Mouse (Mus musculus): ENCODE measurements at regions not wholly inside any gene's neighbourhood (a gene's known extent, or its start where the extent isn't known, plus 50 kb on each side); places are given as distances from the start of the nearest gene placed in this dataset.

DNA sequence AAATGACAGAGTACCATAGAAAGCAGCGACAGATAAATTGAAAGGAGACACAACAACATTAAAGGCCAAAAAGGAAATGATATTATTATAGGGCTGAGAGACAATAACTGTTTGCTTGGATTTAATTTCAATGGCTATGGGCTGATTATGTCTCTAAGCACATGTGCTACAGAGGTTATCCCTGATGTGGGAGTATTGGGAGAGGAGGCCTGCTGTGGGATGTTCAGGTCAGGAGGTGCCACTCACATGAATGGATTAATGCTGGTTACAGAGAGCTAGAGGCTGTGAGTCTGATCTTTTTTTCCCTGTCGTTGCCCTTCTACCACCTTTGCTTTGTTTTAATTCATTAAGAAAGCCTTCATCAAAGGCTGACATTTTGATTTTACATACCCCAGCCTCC is 140.8 kb upstream of the Fundc1 start:
- Histone ChIP-seq H3K27ac (ENCODE audit: insufficient read depth, low read length) (no peak overlapping the region), H3K9ac (ENCODE audit: low read depth, poor library complexity, severe bottlenecking) (no peak overlapping the region), H3K27me3 (ENCODE audit: control insufficient read depth, insufficient read depth, low read length, poor library complexity, severe bottlenecking) (no peaks in the 10 kb centered on the region), H3K9me3 (replicated peaks; ENCODE audit: control insufficient read depth, insufficient read depth, low read length, poor library complexity, severe bottlenecking) (no peaks in the 10 kb centered on the region), H3K36me3 (ENCODE audit: control insufficient read depth, insufficient read depth, low read length, poor library complexity, severe bottlenecking) (no peaks in the 10 kb centered on the region), H3K4me3 (ENCODE audit: low read depth, low read length) (no peak overlapping the region), H3K4me1 (ENCODE audit: control insufficient read depth, insufficient read depth, low read length) (no peaks in the 10 kb centered on the region)
- no peak for TF ChIP-seq CTCF (IDR thresholded peaks at IDR 0.05; ENCODE audit: low read depth, low read length)
- TF ChIP-seq POLR2A (IDR thresholded peaks at IDR 0.05; ENCODE audit: insufficient read depth, low read length): no peak

DNA sequence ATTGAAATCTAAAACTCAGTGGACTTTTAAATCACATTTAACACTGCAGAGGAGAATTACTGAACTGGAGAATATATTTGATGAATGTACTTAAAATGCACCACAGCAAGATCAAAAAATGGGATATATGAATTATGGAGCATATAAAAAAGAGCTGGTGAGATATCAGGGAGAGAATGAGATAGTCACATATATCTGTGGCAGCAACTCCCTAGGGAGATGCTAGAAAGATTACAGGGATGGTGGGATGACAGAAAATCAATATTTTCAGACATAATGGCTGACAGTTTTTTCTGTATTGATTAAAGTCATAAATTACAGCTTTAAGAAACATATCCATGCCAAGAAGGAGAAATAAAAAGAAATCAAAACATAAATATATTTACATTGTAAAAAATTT is 140.3 kb upstream of the Fundc1 start:
- no peak for TF ChIP-seq CTCF (IDR thresholded peaks at IDR 0.05; ENCODE audit: low read depth, low read length)
- no peak for TF ChIP-seq POLR2A (IDR thresholded peaks at IDR 0.05; ENCODE audit: insufficient read depth, low read length)
- TF ChIP-seq EP300 (IDR thresholded peaks at IDR 0.05; ENCODE audit: insufficient read depth, low read depth, low read length): no peak
- Histone ChIP-seq H3K9ac (ENCODE audit: low read depth, poor library complexity, severe bottlenecking) (no peak overlapping the region), H3K4me3 (ENCODE audit: low read depth, low read length) (no peak overlapping the region), H3K27ac (ENCODE audit: insufficient read depth, low read length) (no peak overlapping the region), H3K4me1 (ENCODE audit: control insufficient read depth, insufficient read depth, low read length) (no peaks in the 10 kb centered on the region), H3K9me3 (replicated peaks; ENCODE audit: control insufficient read depth, insufficient read depth, low read length, poor library complexity, severe bottlenecking) (no peaks in the 10 kb centered on the region), H3K36me3 (ENCODE audit: control insufficient read depth, insufficient read depth, low read length, poor library complexity, severe bottlenecking) (no peaks in the 10 kb centered on the region), H3K27me3 (ENCODE audit: control insufficient read depth, insufficient read depth, low read length, poor library complexity, severe bottlenecking) (no peaks in the 10 kb centered on the region)
